Mouse (Mus musculus) CH12.LX (cell line): Measurements from ENCODE around the gene Alcam.

ENCODE experiments used
- CHD1 ChIP-seq: IDR thresholded peaks from 2 replicates; pipeline ENCODE4 v1.6.1; 2012; ENCODE audit warnings: low read depth, low read length, improper control_type of control experiment, inconsistent platforms
- CHD2 ChIP-seq: IDR thresholded peaks from 2 replicates; pipeline ENCODE4 v1.6.1; 2011; ENCODE audit warnings: low read length, improper control_type of control experiment
- CTCF ChIP-seq, 2 experiments: IDR thresholded peaks in 1 of 2; conservative IDR thresholded peaks in 1 of 2; 2 replicates each; pipeline ENCODE4 v1.5.1; 2011 to 2012; ENCODE audit warnings: low read depth in 2 of 2, low read length in 2 of 2, improper control_type of control experiment in 1 of 2, inconsistent platforms in 1 of 2, mild to moderate bottlenecking in 1 of 2, moderate library complexity in 1 of 2
- E2F4 ChIP-seq: IDR thresholded peaks from 2 replicates; pipeline ENCODE4 v1.6.1; 2011; ENCODE audit warnings: low read depth, low read length, improper control_type of control experiment; ENCODE audit not compliant: insufficient replicate concordance
- EP300 ChIP-seq: IDR thresholded peaks from 2 replicates; pipeline ENCODE4 v1.6.1; 2011; ENCODE audit warnings: low read length, improper control_type of control experiment
- KAT2A ChIP-seq: IDR thresholded peaks from 2 replicates; pipeline ENCODE4 v1.6.1; 2012; ENCODE audit warnings: low read length, improper control_type of control experiment, inconsistent platforms; ENCODE audit not compliant: insufficient replicate concordance
- MEF2A ChIP-seq: IDR thresholded peaks from 2 replicates; pipeline ENCODE4 v1.6.1; 2014; ENCODE audit warnings: low read depth, mild to moderate bottlenecking, inconsistent platforms, low read length, improper control_type of control experiment, borderline replicate concordance
- POLR2A ChIP-seq: IDR thresholded peaks from 2 replicates; pipeline ENCODE4 v1.6.1; 2011; ENCODE audit warnings: low read depth, mild to moderate bottlenecking, improper control_type of control experiment, low read length
- RAD21 ChIP-seq: IDR thresholded peaks from 2 replicates; pipeline ENCODE4 v1.6.1; 2011; ENCODE audit warnings: low read depth, mild to moderate bottlenecking, low read length, improper control_type of control experiment, moderate library complexity
- TCF12 ChIP-seq: IDR thresholded peaks from 2 replicates; pipeline ENCODE4 v1.6.1; 2014; ENCODE audit warnings: low read depth, mild to moderate bottlenecking, inconsistent platforms, low read length, improper control_type of control experiment
- USF2 ChIP-seq: conservative IDR thresholded peaks from 2 replicates; pipeline ENCODE4 v1.6.1; 2011; ENCODE audit warnings: low read depth, low read length, improper control_type of control experiment
- ZMIZ1 ChIP-seq: IDR thresholded peaks from 2 replicates; pipeline ENCODE4 v1.6.1; 2012; ENCODE audit warnings: low read depth, mild to moderate bottlenecking, inconsistent platforms, low read length, improper control_type of control experiment

DNA sequence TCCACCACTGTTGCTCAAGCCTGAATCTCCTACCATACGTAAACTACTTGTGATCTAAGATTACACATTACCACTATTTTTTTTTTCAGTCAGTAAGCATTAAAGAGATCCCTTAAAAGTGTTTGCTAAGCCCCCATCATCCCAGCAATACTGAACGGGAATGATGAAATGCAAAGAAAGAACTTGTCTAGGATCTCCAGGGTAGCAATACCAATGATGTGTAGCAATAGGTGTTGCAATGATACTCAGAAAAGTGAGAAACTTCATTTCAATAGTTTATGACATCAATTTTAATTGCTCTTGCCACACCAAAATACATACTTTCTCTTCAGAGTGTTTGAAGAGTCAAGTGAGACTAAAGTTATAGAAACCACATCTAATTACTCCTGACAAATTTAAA, 81.9 kb downstream of the Alcam start:
- TF ChIP-seq CHD2, result no peak
- TF ChIP-seq POLR2A, result no peak
- TF ChIP-seq USF2, result no peak
- TF ChIP-seq CHD1, result no peak
- no peak for TF ChIP-seq CTCF (conservative IDR thresholded peaks at IDR 0.05 in 1 of 2, IDR thresholded peaks at IDR 0.05 in 1 of 2; ENCODE audit: low read depth in 2 of 2, low read length in 2 of 2)
- TF ChIP-seq TCF12, result no peak
- TF ChIP-seq RAD21, result no peak
- no peak for TF ChIP-seq KAT2A
- no peak for TF ChIP-seq MEF2A
- TF ChIP-seq E2F4, result no peak
- TF ChIP-seq ZMIZ1, result no peak
- no peak for TF ChIP-seq EP300
